Mouse (Mus musculus) kidney, postnatal 0 days (tissue): Measurements from ENCODE around the gene Ndufs1. TPM values are rescaled to one million over a fixed set of nuclear protein-coding genes. Genes with fewer than 3 reads are reported as not detected.

Source experiments
- ATAC-seq: fragments of 200-750 bp; cut with Nextera tagmentation; replicated peaks from 2 replicates; pipeline ENCODE4 v1.8.0; 2017; ENCODE audit warnings: low read depth, moderate number of reproducible peaks, moderate TSS enrichment, moderate library complexity; ENCODE audit not compliant: low FRiP score
- DNase-seq: peaks from one replicate; pipeline ENCODE4 v3.0.0-alpha.2; 2016; ENCODE audit warnings: low spot score
- H3K27ac ChIP-seq: fragments of 300-500 bp; sonication (generic); 2 replicates; pipeline ENCODE4 v1.5.1; 2014; ENCODE audit warnings: mild to moderate bottlenecking
- H3K27me3 ChIP-seq: fragments of 300-500 bp; sonication (generic); 2 replicates; pipeline ENCODE4 v1.6.1; 2014; ENCODE audit warnings: low read length, mixed read lengths; ENCODE audit not compliant: insufficient read depth
- H3K36me3 ChIP-seq: fragments of 300-500 bp; sonication (generic); 2 replicates; pipeline ENCODE4 v1.6.1; 2014; ENCODE audit warnings: low read length, mixed read lengths; ENCODE audit not compliant: insufficient read depth
- H3K4me1 ChIP-seq: fragments of 300-500 bp; sonication (generic); replicated peaks from 2 replicates; pipeline ENCODE4 v1.6.1; 2014; ENCODE audit warnings: antibody characterized with exemption, low read length, mixed read lengths; ENCODE audit not compliant: insufficient read depth
- H3K4me2 ChIP-seq: fragments of 300-500 bp; sonication (generic); 2 replicates; pipeline ENCODE4 v1.6.1; 2014; ENCODE audit warnings: mild to moderate bottlenecking, low read length, moderate library complexity, mixed read lengths
- H3K4me3 ChIP-seq: fragments of 300-500 bp; sonication (generic); replicated peaks from 2 replicates; pipeline ENCODE4 v1.5.1; 2014; ENCODE audit warnings: low read depth, low read length
- H3K9ac ChIP-seq: fragments of 300-500 bp; sonication (generic); 2 replicates; pipeline ENCODE4 v1.6.1; 2014; ENCODE audit warnings: low read depth, low read length
- H3K9me3 ChIP-seq: fragments of 300-500 bp; sonication (generic); replicated peaks from 2 replicates; pipeline ENCODE4 v1.6.1; 2016; ENCODE audit warnings: low read length, inconsistent platforms, mixed read lengths
- CTCF ChIP-seq: IDR thresholded peaks from 2 replicates; pipeline ENCODE4 v1.5.1; 2016; ENCODE audit warnings: antibody characterized with exemption, low read depth, mild to moderate bottlenecking, moderate library complexity
- WGBS: fragments of 180-500 bp; shearing (Covaris S2); extraction: QIAGEN DNeasy Blood & Tissue Kit; methylation state at CpG from one replicate; pipeline ENCODE4 v1.1.7; 2014; 5-methylcytosine and 5-hydroxymethylcytosine counted together
- polyA plus RNA-seq: library from polyadenylated mRNA; unstranded; fragments of >200 nt; fragmentation: Nextera tagmentation; extraction: Ambion mirVana; gene quantifications from 2 replicates; pipeline ENCODE4 v1.2.1, GENCODE M21; 2015

The Ndufs1 gene
- polyA plus RNA-seq, 1 experiment from 2014 or later, result 178 TPM

DNA sequence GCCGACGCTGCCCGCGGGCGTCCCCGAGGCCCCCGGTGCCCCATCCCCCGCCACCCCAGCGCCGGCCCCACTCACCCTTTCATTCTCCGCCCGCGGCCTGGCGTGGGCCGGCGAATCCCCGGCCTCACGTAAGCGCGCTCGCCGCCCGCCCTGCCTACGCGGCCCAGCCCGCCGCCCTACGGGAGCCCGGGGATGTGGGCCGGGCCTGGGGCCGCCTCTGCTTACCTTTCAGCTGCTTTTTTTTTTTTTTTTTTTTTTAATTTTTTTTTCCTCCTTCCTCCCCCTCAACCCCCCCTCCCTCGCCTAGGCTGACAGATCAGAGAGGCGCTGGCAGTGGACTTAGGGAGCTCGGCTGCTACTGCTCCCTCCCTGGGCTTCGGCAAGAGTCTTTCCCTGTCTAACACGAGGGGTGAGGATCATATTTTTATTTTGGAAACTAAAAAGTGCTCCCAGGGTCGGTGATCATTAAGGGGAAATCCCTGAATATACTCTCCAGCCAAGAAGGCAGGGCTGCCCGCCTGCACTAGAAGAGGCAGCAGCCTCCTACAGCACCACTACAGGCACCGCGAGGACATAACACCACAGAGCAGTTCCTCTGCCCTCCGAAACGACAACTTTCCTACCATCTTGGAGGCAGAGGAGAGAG lies 62.4 kb downstream of the Ndufs1 start, which contains the start of gene Ino80d:
Gene Ino80d, minus strand, starts transcription at position 532 of the 646 bp plus-strand sequence.
- WGBS, result under 1% methylated on average over 22 of the region's 42 CpGs

GRCm38 (mm10) chr1:63113274-63114135 lies 63.1 kb downstream of the Ndufs1 start:
- Histone ChIP-seq H3K4me2 (peak overlapping the region; percentile 75), H3K27ac (peak overlapping the region; percentile 100), H3K4me1 (peaks cover 11% of the 10 kb centered on the region; the same call in 1 of the 2 replicates), H3K9ac (peak overlapping the region; percentile 100), H3K36me3 (no peaks in the 10 kb centered on the region), H3K27me3 (no peaks in the 10 kb centered on the region), H3K9me3 (no peaks in the 10 kb centered on the region), H3K4me3 (peak overlapping the region; percentile 95)
- WGBS, result under 1% methylated on average over 44 of the region's 92 CpGs
- ATAC-seq (peak; percentile 65), DNase-seq (peak; percentile 46)
- no peak for TF ChIP-seq CTCF

More for the DNA sequence above, 62.4 kb downstream of the Ndufs1 start, which contains the start of gene Ino80d:
- Histone ChIP-seq H3K27ac (peak within 1 kb of the TSS; percentile 100), H3K9ac (peak within 1 kb of the TSS; percentile 100), H3K36me3 (no peaks in the 10 kb centered on the region), H3K4me3 (peak within 1 kb of the TSS; percentile 95), H3K4me2 (peak within 1 kb of the TSS; percentile 75), H3K27me3 (no peaks in the 10 kb centered on the region), H3K9me3 (no peaks in the 10 kb centered on the region), H3K4me1 (peaks cover 11% of the 10 kb centered on the region; the same call in 1 of the 2 replicates)
- ATAC-seq, result peak; percentile 88
- peak; percentile 59 for TF ChIP-seq CTCF
- DNase-seq, result peak; percentile 96

DNA sequence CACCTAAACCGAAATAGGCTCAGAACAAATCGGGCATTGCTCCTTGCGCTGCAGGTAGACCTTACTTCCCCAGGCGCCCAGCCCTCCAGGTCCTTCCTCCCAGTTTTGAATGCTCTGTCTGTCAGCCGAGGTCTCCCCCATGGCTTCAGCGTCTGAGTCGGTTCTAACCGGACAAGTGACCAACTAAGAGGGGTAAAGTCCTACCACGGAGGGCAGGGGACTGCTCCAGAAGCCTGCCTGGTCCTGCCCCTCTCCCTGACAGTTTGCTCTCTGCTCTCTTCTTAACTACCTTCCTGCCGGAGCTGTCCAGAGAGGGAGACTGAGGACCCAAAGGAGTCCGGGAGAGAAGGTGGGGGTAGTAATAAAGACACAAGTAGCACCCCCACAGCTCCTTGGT lies 63.8 kb downstream of the Ndufs1 start:
- no peak for TF ChIP-seq CTCF
- Histone ChIP-seq H3K9ac (peak overlapping the region; percentile 100), H3K27ac (peak overlapping the region; percentile 100), H3K27me3 (no peaks in the 10 kb centered on the region), H3K4me1 (peaks cover 11% of the 10 kb centered on the region; the same call in 1 of the 2 replicates), H3K4me2 (peak overlapping the region; percentile 75), H3K9me3 (no peaks in the 10 kb centered on the region), H3K36me3 (no peaks in the 10 kb centered on the region), H3K4me3 (peak overlapping the region; percentile 95)
- peak; percentile 71 for DNase-seq
- peak; percentile 61 for ATAC-seq
- 3% methylated on average over 11 of the region's 11 CpGs for WGBS

DNA sequence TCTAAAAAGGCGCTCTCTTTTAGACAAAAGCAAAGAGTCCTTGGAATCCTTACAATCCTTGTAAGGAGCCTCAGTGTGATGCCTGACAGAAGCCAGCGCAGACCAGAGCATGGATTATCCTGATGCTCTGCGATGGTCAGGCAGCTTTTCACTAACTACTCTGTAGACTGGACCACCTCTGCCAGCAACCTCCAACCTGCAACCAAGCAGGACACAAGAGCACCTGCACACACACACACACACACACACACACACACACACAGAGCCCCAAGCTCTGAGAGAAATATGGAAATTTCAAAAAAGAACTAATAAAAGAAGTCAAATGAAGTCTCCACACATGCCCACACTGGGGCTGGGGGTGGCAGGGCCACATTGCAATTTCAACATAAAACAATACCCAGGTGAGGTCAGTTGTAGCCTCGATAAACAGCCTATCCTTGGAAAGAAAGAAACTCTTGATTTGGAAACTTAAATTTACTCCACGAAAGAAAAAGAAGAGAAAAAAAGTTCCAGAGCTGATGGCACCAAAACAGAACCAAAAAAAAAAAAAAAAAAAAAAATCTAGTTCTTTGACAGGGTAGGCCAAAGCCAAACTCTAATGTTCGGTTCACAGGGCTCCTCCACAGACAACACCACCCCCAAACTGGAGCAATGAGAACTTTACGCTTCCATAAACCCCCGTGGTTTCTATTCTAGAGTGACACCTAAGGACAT lies 64.3 kb downstream of the Ndufs1 start:
- no peak for TF ChIP-seq CTCF
- H3K4me2 ChIP-seq, result peak overlapping the region; percentile 75

DNA sequence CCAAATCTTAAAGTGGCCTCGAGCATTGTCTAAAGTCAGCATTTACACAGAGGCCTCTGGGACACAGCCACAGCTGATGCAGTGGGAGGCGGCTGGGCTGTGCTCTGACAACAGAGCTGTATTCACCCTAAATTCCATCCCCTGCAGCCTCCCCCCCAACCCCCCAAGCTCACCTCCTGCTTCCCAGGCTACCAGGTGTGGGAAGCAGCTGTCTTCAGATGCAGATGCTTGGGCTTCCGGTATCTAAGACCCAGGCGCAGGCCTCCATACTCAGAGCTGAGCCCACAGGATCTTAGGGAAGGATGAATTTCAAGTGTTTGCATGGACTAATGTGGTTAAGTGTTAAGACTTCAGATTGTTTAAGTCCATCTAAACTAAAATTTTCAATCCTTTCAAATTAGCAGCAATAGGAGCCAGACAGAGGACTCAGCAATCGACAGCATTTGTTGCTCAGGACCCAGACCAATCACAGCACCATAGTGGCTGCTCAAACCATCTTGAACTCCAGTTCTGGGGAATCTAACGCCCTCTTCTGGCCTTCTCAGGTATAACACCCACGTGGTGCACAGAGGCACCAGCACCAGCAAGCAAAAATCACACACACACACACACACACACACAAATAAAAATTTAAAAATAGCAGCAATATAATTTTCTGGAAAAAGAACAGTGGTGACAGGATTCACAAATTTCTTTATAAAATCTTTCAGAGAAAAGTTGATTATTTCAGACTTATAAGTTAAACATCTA lies 65.9 kb downstream of the Ndufs1 start:
- TF ChIP-seq CTCF, result peak; percentile 57
- no peaks in the 10 kb centered on the region for H3K9me3 ChIP-seq
- DNase-seq (no peak), ATAC-seq (no peak)
- H3K4me1 ChIP-seq, result peaks cover 18% of the 10 kb centered on the region; the same call in 1 of the 2 replicates
- peak overlapping the region; percentile 60; the same call in 1 of the 2 replicates for H3K27ac ChIP-seq
- H3K36me3 ChIP-seq, result no peaks in the 10 kb centered on the region
- WGBS, result 48% methylated on average over 7 of the region's 7 CpGs
- H3K27me3 ChIP-seq, result no peaks in the 10 kb centered on the region
- H3K9ac ChIP-seq, result peak overlapping the region; percentile 2; the same call in 1 of the 2 replicates
- H3K4me2 ChIP-seq, result no peak overlapping the region
- no peak overlapping the region for H3K4me3 ChIP-seq

More for the DNA sequence above, 64.3 kb downstream of the Ndufs1 start:
- Histone ChIP-seq H3K4me3 (peak overlapping the region; percentile 95), H3K27me3 (no peaks in the 10 kb centered on the region), H3K4me1 (peaks cover 14% of the 10 kb centered on the region; the same call in 1 of the 2 replicates), H3K36me3 (no peaks in the 10 kb centered on the region), H3K27ac (peak overlapping the region; percentile 100), H3K9ac (peak overlapping the region; percentile 100), H3K9me3 (no peaks in the 10 kb centered on the region)
- DNase-seq, result no peak
- WGBS, result 42% methylated on average over 8 of the region's 8 CpGs
- no peak for ATAC-seq
